Mouse (Mus musculus): Measurements from ENCODE around the gene Gm8011.
"Not testable (repeated sequence)": the region's sequence is repeated elsewhere in the genome, so short reads cannot be mapped to it uniquely, and the experiment has no call there.

Gene Gm8011

GRCm38 (mm10) chr14:42463581-42463980 is at the start of gene Gm8011:
TSS of gene Gm8011 (plus strand) at chr14:42463881.
- DNase-seq (ENCODE audit: low spot score in 2 of 2): not testable (repeated sequence)

GRCm38 (mm10) chr14:42439573-42439972 is 24.1 kb upstream of the Gm8011 start, which contains the start of gene Gm8005:
TSS of gene Gm8005 (minus strand) at chr14:42439673.
- not testable (repeated sequence) for DNase-seq (ENCODE audit: low spot score in 2 of 2)

- not testable (repeated sequence) for DNase-seq (ENCODE audit: low spot score in 2 of 2)
Measured at GRCm38 (mm10) chr14:42502249-42502648, 38.6 kb downstream of the Gm8011 start, which contains the start of gene Gm8020. TSS of gene Gm8020 (minus strand) at chr14:42502349.

Measured in spleen, postnatal 14 days (tissue).